Mouse (Mus musculus) lung, postnatal 10 days (tissue): ENCODE results near the gene Shtn1.

Source experiments
- DNase-seq: peaks from one replicate; pipeline ENCODE4 v3.0.0; 2021

The Shtn1 gene

GRCm38 (mm10) chr19:58963011-58963410, 112.9 kb downstream of the Shtn1 start:
- DNase-seq = no peak

- DNase-seq = no peak
Observed at GRCm38 (mm10) chr19:58954779-58955178, 121.1 kb downstream of the Shtn1 start.

- DNase-seq = no peak
Observed at GRCm38 (mm10) chr19:58952236-58952635, 123.7 kb downstream of the Shtn1 start.

- DNase-seq = no peak
Observed at GRCm38 (mm10) chr19:58951521-58951920, 124.4 kb downstream of the Shtn1 start.

- no peak for DNase-seq
Observed at GRCm38 (mm10) chr19:58945959-58946358, 129.9 kb downstream of the Shtn1 start.

- DNase-seq = peak; percentile 97
Observed at GRCm38 (mm10) chr19:58942841-58943828, 132.8 kb downstream of the Shtn1 start, which contains the start of the genes Eno4 and Hspa12a. Gene Eno4, plus strand, starts transcription at chr19:58943425. Gene Hspa12a, minus strand, starts transcription at chr19:58943654.

GRCm38 (mm10) chr19:58933062-58933461, 142.8 kb downstream of the Shtn1 start:
- DNase-seq = no peak

- no peak for DNase-seq
Observed at GRCm38 (mm10) chr19:58931081-58931800, 144.7 kb downstream of the Shtn1 start.
